11 mouse cellular contexts compared by ENCODE assay signal in the genomic region with DNA sequence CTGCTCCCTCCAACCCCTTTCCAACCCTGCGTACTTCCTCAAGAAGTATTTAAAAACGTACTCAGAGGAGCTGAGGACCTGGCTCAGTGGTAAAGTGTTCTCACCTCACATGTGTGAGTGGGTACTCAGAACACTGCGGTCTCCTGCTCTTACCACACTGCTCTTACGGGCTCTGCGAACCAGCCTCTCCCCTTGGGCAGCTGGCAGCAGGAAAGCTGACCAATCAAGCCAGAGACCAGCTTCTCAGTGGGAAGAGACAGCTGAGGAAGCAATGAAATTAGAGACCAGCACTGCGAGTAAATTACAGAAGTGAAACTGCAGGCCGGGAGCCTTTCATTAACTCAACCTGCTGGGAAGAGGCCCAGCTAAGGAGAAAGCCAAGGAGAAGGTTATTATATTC. TPM values are rescaled to one million over a fixed set of nuclear protein-coding genes. Genes with fewer than 3 reads are reported as not detected.
DNase-seq lines count a peak whose midpoint lies in the region; ATAC-seq and TF ChIP-seq lines count a peak whose summit lies in the region.
"Had no signal": no experiment of that assay in that cellular context is flagged by ENCODE, and none has a peak within 500 bp of the region (broad histone marks: within the 10 kb centered on the region; RNA-seq: fewer than 3 reads in every experiment).

No protein-coding gene starts in this region.

- no peak overlapping the region for H3K27ac ChIP-seq in heart, adult 2 months
- no peak overlapping the region for H3K27ac ChIP-seq in heart, embryonic 11.5 days (ENCODE audit: low read depth, low read length)
- no peak overlapping the region for H3K27ac ChIP-seq in midbrain, embryonic 10.5 days (replicated peaks)
- no peak overlapping the region for H3K27ac ChIP-seq in midbrain, embryonic 13.5 days

- intact Hi-C loops in heart, adult 2 months (cut with DNase I) = no loop called here

- 0 out of 2 replicates have a peak, but pooled peaks have one; percentile 29 for TF ChIP-seq POLR2A in heart, adult 2 months (IDR thresholded peaks at IDR 0.05; ENCODE audit: insufficient read depth, low read depth, low read length)

- TF ChIP-seq EP300 in heart, adult 2 months (IDR thresholded peaks at IDR 0.05; ENCODE audit: insufficient read depth, low read depth, low read length) = no peak

- 72% methylated on average over 7 of the region's 7 CpGs for WGBS in heart, adult 2 months
- 70% methylated on average over 7 of the region's 7 CpGs for WGBS in heart, embryonic 11.5 days (ENCODE audit: insufficient replicate concordance)
- 82% methylated on average over 7 of the region's 7 CpGs for WGBS in midbrain, embryonic 10.5 days
- 74% methylated on average over 7 of the region's 7 CpGs for WGBS in midbrain, embryonic 13.5 days

- H3K4me3 ChIP-seq in heart, adult 2 months = no peak overlapping the region
- H3K4me3 ChIP-seq in heart, embryonic 11.5 days (ENCODE audit: low read depth, low read length) = no peak overlapping the region
- no peak overlapping the region for H3K4me3 ChIP-seq in midbrain, embryonic 10.5 days
- no peak overlapping the region for H3K4me3 ChIP-seq in midbrain, embryonic 13.5 days (replicated peaks)

- ATAC-seq in heart, embryonic 11.5 days (replicated peaks; ENCODE audit: insufficient number of reproducible peaks, low FRiP score, low TSS enrichment) = no peak
- no peak for ATAC-seq in midbrain, embryonic 13.5 days
- ATAC-seq: forebrain, embryonic 14.5 days; intestine, embryonic 16.5 days had no signal

- no peak for TF ChIP-seq CTCF in heart, adult 2 months (IDR thresholded peaks at IDR 0.05)

- H3K27me3 ChIP-seq in heart, adult 2 months (ENCODE audit: control insufficient read depth, insufficient read depth, low read length) = no peaks in the 10 kb centered on the region
- H3K27me3 ChIP-seq in heart, embryonic 11.5 days (ENCODE audit: control insufficient read depth, insufficient read depth, low read length) = no peaks in the 10 kb centered on the region
- no peaks in the 10 kb centered on the region for H3K27me3 ChIP-seq in midbrain, embryonic 10.5 days (ENCODE audit: low read depth, poor library complexity, severe bottlenecking)
- no peaks in the 10 kb centered on the region for H3K27me3 ChIP-seq in midbrain, embryonic 13.5 days

- peak in 1 of 2 experiments; percentile 59 for DNase-seq in heart, adult 2 months
- peak; percentile 56 for DNase-seq in spleen, postnatal 36 days (ENCODE audit: low spot score in 2 of 2)
- DNase-seq in spleen, adult 12 weeks (ENCODE audit: low spot score) = no peak
- peak; percentile 57 for DNase-seq in lung, postnatal 10 days
- DNase-seq in midbrain, embryonic 10.5 days (ENCODE audit: low spot score) = no peak
- no peak for DNase-seq in frontal cortex, adult 2 months (ENCODE audit: extremely low spot score in 1 of 2, low spot score in 1 of 2)
- DNase-seq: midbrain, embryonic 14.5 days had no signal

- H3K4me2 ChIP-seq in heart, embryonic 11.5 days = no peak overlapping the region
- no peak overlapping the region for H3K4me2 ChIP-seq in midbrain, embryonic 13.5 days (replicated peaks)

- peaks cover 9% of the 10 kb centered on the region for H3K4me1 ChIP-seq in heart, adult 2 months (ENCODE audit: control insufficient read depth, insufficient read depth, low read length)
- H3K4me1 ChIP-seq in heart, embryonic 11.5 days (ENCODE audit: control insufficient read depth, insufficient read depth, low read length) = 0 out of 2 replicates have a peak, but pooled peaks cover 6% of the 10 kb centered on the region
- H3K4me1 ChIP-seq in midbrain, embryonic 10.5 days = no peaks in the 10 kb centered on the region; the same call in 1 of the 2 replicates
- no peaks in the 10 kb centered on the region for H3K4me1 ChIP-seq in midbrain, embryonic 13.5 days (replicated peaks)

- H3K9ac ChIP-seq in heart, adult 2 months (ENCODE audit: low read depth, low read length) = no peak overlapping the region
- H3K9ac ChIP-seq in heart, embryonic 11.5 days (ENCODE audit: low read depth, low read length) = no peak overlapping the region
- H3K9ac ChIP-seq in midbrain, embryonic 13.5 days (replicated peaks) = no peak overlapping the region

- H3K36me3 ChIP-seq in heart, adult 2 months (ENCODE audit: control insufficient read depth, insufficient read depth, low read length) = peaks cover 4% of the 10 kb centered on the region
- H3K36me3 ChIP-seq in heart, embryonic 11.5 days (ENCODE audit: control insufficient read depth, insufficient read depth, low read length) = peaks cover 9% of the 10 kb centered on the region
- peaks cover 18% of the 10 kb centered on the region for H3K36me3 ChIP-seq in midbrain, embryonic 10.5 days
- H3K36me3 ChIP-seq in midbrain, embryonic 13.5 days = peaks cover 17% of the 10 kb centered on the region

- no peaks in the 10 kb centered on the region for H3K79me2 ChIP-seq in heart, adult 2 months (replicated peaks; ENCODE audit: control insufficient read depth, insufficient read depth, low read length)

- no peaks in the 10 kb centered on the region for H3K9me3 ChIP-seq in heart, embryonic 11.5 days (replicated peaks; ENCODE audit: control insufficient read depth, low read length)
- H3K9me3 ChIP-seq in midbrain, embryonic 10.5 days (replicated peaks) = no peaks in the 10 kb centered on the region
- no peaks in the 10 kb centered on the region for H3K9me3 ChIP-seq in midbrain, embryonic 13.5 days

RNA-seq across cellular contexts. Expression of a gene that starts 25.0 kb away (rescaled TPM):
- 10 to 100 TPM; 16.4 to 17.5 TPM for total RNA-seq in heart, adult 2 months (2021)
- 7.3 and 11.9 TPM in 2 replicates for polyA plus RNA-seq in heart, adult 2 months (2012; rRNA removed)
- polyA plus RNA-seq in heart, embryonic 11.5 days (2014; fragmentation: Nextera tagmentation; extraction: Ambion mirVana) = 16.7 and 20.8 TPM in 2 replicates
- polyA plus RNA-seq in midbrain, embryonic 10.5 days (2016; fragmentation: Nextera tagmentation; extraction: Ambion mirVana) = 22.5 and 26.0 TPM in 2 replicates
- polyA plus RNA-seq in midbrain, embryonic 13.5 days (2015; fragmentation: Nextera tagmentation; extraction: Ambion mirVana) = 12.9 and 13.0 TPM in 2 replicates
- 5.9 and 6.0 TPM in 2 replicates for polyA plus RNA-seq in frontal cortex, adult 2 months (2012; rRNA removed)

RNA-seq across cellular contexts. Expression of a gene that starts 25.2 kb away (rescaled TPM):
- total RNA-seq in heart, adult 2 months (2021) = 10 to 100 TPM; 51.5 to 55.3 TPM
- 22.2 and 39.7 TPM in 2 replicates for polyA plus RNA-seq in heart, adult 2 months (2012; rRNA removed)
- 114 and 115 TPM in 2 replicates for polyA plus RNA-seq in heart, embryonic 11.5 days (2014; fragmentation: Nextera tagmentation; extraction: Ambion mirVana)
- 102 and 120 TPM in 2 replicates for polyA plus RNA-seq in midbrain, embryonic 10.5 days (2016; fragmentation: Nextera tagmentation; extraction: Ambion mirVana)
- polyA plus RNA-seq in midbrain, embryonic 13.5 days (2015; fragmentation: Nextera tagmentation; extraction: Ambion mirVana) = 64.7 and 66.5 TPM in 2 replicates
- polyA plus RNA-seq in frontal cortex, adult 2 months (2012; rRNA removed) = 74.7 and 83.1 TPM in 2 replicates

Comparison
In these comparisons a context has a peak if more than half of its experiments do, and no peak if none do; other contexts are left out.
1. DNase-seq: peak in spleen, postnatal 36 days (2 of 2) and lung, postnatal 10 days (single experiment); none in spleen, adult 12 weeks (single experiment), midbrain, embryonic 10.5 days (single experiment) and frontal cortex, adult 2 months (0 of 2).